Mouse (Mus musculus): ENCODE data around the gene Mgll. TPM values are rescaled to one million over a fixed set of nuclear protein-coding genes. Genes with fewer than 3 reads are reported as not detected.

The Mgll gene
- total RNA-seq, 1 experiment from 2014 or later: 279 TPM

GRCm38 (mm10) chr6:88800735-88801134 lies 76.5 kb downstream of the Mgll start:
- peak; percentile 14 for DNase-seq

GRCm38 (mm10) chr6:88803051-88803450 lies 78.8 kb downstream of the Mgll start:
- no peak for DNase-seq

GRCm38 (mm10) chr6:88803957-88804695 lies 79.9 kb downstream of the Mgll start:
- DNase-seq: peak; percentile 29

GRCm38 (mm10) chr6:88804966-88805577 lies 80.9 kb downstream of the Mgll start:
- peak; percentile 51 for DNase-seq

GRCm38 (mm10) chr6:88809091-88810037 lies 85.2 kb downstream of the Mgll start:
- DNase-seq: no peak

- no peak for DNase-seq
Observed at GRCm38 (mm10) chr6:88810291-88810690, 86.1 kb downstream of the Mgll start.

- no peak for DNase-seq
Observed at GRCm38 (mm10) chr6:88811396-88811795, 87.2 kb downstream of the Mgll start.

GRCm38 (mm10) chr6:88811880-88812400 lies 87.7 kb downstream of the Mgll start:
- no peak for DNase-seq

- DNase-seq: peak; percentile 53
Observed at GRCm38 (mm10) chr6:88812886-88813285, 88.7 kb downstream of the Mgll start.

- no peak for DNase-seq
Observed at GRCm38 (mm10) chr6:88813832-88814231, 89.6 kb downstream of the Mgll start.

GRCm38 (mm10) chr6:88815036-88815435 lies 90.8 kb downstream of the Mgll start:
- DNase-seq: no peak

GRCm38 (mm10) chr6:88815489-88815888 lies 91.3 kb downstream of the Mgll start:
- DNase-seq: no peak

GRCm38 (mm10) chr6:88816913-88817312 lies 92.7 kb downstream of the Mgll start:
- no peak for DNase-seq

- DNase-seq: peak; percentile 45
Observed at GRCm38 (mm10) chr6:88820853-88821252, 96.6 kb downstream of the Mgll start.

GRCm38 (mm10) chr6:88821294-88821693 lies 97.1 kb downstream of the Mgll start:
- DNase-seq: no peak

- DNase-seq: peak; percentile 83
Observed at GRCm38 (mm10) chr6:88821901-88822300, 97.7 kb downstream of the Mgll start.

GRCm38 (mm10) chr6:88824183-88824582 lies 100.0 kb downstream of the Mgll start:
- no peak for DNase-seq

- no peak for DNase-seq
Observed at GRCm38 (mm10) chr6:88826088-88826487, 101.9 kb downstream of the Mgll start.

- peak; percentile 90 for DNase-seq
Observed at GRCm38 (mm10) chr6:88826545-88826944, 102.3 kb downstream of the Mgll start.

- DNase-seq: no peak
Observed at GRCm38 (mm10) chr6:88826965-88827364, 102.8 kb downstream of the Mgll start.

- no peak for DNase-seq
Observed at GRCm38 (mm10) chr6:88827395-88828205, 103.4 kb downstream of the Mgll start.
